Mouse (Mus musculus) lung, postnatal 14 days (tissue): ENCODE results near the gene Il21r.

ENCODE experiments used
- DNase-seq: peaks from one replicate; pipeline ENCODE4 v3.0.0; 2021

The Il21r gene

DNA sequence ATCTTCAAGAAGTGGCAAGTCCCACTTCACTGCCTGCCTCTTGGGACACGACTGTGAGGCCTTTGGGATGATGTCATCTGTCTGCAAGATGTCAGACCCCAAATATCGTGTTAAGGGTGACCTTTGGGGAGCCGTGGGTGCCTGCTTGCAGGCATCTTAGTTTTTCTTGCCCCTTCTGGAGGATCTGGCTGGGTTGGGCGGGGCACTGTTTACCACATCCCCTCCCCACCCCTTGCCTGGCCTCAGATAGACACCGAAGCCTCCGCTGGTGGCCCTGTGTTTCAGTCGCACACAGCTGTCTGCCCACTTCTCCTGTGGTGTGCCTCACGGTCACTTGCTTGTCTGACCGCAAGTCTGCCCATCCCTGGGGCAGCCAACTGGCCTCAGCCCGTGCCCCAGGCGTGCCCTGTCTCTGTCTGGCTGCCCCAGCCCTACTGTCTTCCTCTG is at the start of gene Il21r:
Gene Il21r, plus strand, starts transcription at position 245 of the 447 bp plus-strand sequence.
- DNase-seq, result no peak

DNA sequence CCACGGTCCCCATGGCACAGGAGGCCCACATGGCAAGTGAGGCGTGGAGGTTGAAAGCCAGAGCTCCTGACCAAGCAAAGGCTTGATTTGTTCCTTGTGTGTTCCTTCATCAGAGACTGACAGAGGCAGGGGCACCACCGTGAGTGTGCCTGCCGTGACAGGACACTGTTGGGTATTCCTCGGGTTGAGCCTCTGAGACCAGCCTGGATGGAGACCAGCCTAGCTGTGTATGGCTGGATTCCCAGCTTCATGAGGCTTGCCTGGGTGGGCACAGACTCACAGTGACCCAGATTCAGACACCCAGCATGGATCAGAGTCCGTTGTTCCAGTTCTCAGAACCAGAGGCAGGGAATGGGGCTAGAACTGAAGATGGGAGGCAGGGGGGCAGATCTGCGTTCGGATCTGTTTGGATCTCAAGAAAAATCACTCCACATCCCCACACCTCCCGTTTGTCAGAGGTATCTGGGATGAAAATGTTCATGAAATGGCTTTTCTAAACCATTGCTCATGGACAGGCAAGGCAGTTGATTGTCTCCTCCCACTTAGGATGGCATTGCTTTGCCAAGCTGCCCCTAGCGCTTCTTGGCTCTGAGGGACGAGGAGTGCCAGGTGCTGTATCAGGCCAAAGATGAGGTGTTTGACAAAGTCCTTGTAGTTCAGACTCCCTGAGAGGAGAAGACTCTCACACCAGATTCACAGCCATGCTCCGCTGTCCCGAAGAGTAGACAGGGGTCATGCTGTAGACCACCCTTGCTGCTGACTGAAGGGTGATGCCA is 49.4 kb upstream of the Il21r start:
- no peak for DNase-seq

DNA sequence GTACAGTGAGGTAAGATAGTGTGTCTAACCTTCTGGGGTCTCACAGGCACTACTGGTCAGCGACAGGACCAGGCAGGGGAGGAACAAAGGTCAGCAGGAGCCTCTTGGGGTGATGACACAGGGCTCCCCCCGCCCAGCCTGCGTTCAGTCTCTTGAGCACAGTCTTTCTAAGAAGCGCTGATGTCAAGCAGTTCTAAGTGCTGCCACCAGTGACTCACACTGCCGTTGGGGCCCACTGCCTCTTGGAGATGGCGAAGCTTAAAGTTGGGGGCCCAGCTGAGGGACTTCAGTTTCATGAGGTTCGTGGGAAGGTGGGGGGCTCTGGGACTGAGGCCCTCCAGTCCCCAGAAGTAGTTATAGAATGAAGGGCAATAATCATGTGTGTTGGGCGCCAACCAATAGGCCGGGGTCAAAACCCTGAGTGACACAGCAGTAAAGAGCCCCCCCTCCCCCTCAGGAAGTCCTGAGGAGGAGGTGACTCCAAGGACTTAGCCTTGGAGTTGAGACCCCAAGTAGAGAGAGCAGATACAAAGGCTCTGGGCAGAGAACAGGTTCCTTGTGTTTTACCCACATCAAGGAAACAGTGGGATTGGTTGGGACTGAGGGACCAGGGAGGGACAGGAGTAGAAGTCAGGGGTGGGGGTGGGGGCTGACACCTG is 48.6 kb upstream of the Il21r start:
- peak; percentile 27 for DNase-seq

DNA sequence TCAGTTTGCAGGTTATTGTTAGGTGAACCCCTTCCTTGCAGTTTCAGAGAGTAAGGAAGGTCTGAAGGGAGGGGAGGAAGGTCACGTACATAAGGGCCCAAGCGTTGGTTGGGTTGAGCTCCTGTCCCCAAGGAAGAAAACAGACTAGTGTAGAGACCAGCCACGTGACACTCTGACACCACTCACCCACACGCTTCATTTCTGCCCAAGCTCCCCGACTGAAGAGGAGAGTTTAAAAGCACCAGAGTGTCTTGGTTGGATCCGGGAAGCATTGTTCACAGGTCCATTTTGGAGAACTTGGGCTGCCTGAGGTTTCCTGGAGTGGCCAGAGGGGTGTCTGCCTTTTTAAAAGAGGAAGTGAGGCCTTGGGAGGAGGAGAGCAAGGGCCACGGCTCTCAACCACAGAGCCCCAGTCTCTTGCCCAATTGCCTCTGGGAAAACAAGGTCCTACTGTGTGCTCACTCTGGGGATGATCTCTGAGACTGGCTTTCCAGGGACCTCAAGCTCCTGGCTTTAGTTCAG is 47.8 kb upstream of the Il21r start:
- DNase-seq, result peak; percentile 27

DNA sequence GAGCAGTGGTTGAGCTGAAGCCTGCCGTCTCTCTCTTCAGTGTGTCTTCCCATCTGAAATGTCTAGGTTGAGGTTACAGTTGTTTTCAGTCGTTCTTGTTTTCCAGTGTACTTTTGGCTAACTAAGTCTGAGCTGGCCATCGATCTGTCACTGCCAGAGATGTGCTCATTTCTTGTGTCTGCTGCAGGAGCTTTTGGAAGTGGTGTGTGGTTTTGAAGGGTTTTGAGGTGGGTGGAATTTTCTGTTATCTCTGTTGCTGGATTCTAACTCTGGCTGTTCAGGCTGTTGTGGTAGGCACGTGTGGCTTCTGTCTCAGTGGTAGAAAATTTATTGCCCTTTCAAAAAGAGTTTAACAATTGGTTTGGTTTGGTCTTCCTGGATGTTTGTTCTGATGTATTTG is 47.1 kb upstream of the Il21r start:
- DNase-seq, result no peak

DNA sequence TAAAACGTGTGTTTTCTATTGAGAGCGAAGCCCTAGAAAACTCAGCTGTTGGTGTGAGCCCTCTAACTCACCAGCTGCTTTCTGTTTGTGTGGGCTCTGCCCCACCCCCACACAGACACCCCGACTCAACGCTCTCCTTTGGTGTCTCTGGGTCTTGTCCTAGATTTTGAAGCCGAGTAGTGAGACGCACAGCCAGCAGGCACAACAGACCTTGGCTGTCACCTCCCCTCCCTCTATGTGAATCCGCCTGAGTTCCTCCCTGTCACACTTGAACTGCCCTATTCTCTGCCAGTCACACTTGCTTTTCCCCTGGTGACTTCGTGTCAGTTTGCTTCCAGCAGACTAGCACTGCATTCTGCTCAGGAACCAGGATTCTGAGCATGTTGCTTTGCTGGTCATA is 46.4 kb upstream of the Il21r start:
- peak; percentile 44 for DNase-seq

DNA sequence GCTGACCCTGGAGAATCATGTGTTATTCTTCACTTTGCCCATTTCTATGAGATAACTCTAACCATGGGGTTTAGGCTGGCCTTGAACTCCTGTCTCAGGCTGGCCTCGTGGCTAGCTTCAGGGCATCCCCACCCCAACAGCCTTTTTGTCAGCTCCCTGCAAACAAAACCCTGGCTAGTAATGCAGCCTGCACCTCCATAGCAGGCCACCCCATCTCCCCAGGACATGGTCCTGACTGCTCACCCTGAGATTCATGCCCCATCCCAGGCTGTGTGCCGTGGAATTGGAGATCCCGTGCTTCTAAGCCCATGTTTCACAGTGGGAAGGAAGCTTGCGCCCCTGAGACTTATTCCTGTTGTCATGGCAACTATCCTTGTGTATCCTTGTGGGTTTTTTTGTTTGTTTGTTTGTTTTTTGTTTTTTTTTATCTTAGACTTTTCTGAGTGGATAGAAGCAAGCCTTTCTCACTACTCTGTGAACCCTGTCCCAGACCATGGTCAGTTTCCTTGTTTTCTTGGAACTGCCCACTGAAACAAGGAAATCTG is 44.8 kb upstream of the Il21r start:
- no peak for DNase-seq

DNA sequence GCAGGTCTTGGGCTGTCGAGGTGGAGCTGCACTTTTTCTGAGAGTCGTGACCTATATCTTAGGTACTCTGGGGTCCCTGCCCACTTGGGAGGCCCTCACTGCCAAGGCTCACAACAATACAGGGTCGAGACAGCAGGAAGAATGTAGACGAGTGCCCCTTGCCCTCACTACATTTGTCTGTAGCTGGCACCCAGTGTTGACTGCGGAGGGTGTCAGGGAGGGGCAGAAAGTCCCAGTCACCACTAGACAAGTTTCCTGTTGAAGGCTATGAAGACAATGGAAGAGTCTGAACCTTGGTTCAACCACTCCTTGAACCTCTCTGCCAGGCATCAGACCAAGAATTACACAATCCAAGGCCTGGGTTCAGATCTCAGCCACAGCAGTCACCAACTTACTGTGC is 44.2 kb upstream of the Il21r start:
- DNase-seq, result peak; percentile 35

DNA sequence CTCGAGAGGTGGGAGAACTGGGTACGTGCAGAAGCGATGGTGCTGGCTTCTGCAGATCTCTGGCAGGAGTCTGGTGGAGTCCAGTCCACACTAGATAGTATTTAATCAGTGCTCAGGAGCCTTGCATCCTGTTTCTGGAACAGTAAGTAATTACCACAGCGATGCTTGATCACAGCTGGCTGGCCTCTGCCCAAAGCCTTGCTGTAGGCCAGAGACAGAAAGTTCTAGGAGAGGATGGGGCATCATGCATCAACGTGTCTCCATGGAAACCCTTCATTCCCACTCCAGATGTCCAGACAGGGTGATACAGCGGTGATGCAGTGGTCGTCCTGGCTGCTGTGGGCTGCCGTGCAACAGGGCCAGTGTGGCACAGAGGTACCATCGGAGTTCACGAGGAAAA is 43.7 kb upstream of the Il21r start:
- peak; percentile 42 for DNase-seq

DNA sequence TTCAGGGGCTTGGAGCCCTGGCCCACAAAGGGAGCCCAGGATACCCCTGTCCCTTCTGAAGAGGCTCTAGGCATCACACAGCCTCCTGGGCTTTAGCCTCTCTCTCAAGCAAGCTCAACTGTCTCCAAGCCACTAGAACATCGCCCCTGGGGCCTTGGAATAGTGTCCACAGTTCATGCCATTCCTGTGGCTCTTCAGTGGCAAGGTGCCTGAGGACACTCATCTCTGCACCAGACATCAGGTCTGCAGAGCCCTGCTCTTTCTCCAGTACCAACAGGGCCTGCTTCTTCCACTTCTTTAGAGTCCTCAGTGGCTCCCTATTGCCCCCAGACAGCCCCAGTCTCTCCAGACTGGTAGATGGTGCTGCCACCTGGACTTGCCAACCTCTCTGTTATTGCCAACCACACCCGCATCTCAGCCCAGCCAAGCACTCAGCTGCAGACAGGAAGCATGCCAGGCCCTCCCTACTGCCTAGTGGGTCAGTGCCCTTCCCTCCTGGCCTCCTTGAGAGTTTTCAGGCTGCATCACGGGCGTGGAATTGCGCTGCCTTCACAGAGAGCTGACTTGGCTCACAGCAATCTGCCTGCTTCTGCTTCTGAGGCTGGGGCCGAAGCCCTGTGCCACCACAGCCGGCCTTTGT is 43.0 kb upstream of the Il21r start:
- peak; percentile 81 for DNase-seq

DNA sequence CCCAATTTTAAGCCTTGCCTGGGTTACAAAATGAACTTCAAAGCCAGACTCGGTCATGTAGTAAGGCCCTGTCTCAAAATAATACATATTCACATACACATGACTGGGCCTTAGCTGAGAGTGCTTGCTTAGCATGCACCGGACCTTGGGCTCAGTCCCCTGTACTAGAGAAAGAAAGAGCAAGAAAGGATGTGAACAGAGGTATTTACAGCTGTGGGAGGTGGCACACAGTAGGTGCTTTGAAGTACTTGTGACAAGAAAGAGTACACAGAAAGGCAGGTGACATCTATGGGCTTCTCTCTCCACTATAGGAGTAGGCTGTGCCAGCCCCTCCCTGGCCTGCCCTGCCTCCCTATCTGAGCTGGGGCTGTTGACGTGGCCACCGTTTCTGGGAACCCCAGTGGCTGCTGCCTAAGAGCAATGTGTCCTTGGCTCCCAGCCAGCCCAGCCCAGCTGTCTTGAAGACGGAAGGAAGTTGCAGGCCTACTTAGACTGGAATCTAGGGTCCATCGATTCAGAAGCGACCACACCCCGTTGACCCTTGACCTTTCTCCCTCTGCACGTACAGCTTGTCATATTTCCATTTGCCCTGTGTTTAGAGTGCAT is 42.0 kb upstream of the Il21r start:
- peak; percentile 95 for DNase-seq

DNA sequence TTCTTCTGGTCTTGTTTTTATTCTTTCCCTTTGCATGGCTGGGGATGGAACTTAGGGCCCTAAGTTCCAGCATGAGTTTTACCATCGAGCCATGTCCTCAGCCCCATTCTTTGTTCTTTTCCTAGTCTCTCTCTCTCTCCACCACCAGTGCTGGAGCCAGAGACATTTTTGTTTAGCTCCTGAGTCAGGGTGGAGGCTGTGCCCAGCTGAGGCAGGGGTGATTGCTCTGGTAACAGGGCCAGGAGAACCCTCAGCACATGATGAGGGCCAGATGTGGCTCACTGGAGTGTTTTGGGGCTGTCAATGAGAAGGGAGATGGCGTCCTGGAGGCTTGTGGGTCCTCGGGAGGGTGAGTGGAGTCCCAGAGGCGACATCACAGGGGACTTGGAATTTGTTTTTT is 40.8 kb upstream of the Il21r start:
- DNase-seq, result no peak

DNA sequence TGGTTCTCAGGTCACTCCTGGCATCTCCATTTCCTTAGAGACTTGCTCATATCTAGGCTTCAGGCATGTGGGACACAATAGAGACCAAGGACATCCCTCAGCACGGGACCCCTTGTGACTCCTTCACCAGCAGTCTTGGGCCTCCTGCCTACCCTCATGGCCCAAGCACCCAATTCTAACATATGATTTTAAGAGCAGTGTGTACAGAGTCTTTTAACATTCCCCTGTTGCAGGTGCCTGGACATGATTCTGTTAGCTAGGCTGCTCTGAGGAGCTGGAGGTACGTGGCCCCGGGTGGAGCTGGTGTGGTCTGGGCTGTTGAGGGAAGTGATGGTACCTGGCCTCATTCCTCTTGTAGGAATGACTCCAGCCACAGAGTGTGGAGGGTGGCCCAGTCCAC is 40.1 kb upstream of the Il21r start:
- no peak for DNase-seq

DNA sequence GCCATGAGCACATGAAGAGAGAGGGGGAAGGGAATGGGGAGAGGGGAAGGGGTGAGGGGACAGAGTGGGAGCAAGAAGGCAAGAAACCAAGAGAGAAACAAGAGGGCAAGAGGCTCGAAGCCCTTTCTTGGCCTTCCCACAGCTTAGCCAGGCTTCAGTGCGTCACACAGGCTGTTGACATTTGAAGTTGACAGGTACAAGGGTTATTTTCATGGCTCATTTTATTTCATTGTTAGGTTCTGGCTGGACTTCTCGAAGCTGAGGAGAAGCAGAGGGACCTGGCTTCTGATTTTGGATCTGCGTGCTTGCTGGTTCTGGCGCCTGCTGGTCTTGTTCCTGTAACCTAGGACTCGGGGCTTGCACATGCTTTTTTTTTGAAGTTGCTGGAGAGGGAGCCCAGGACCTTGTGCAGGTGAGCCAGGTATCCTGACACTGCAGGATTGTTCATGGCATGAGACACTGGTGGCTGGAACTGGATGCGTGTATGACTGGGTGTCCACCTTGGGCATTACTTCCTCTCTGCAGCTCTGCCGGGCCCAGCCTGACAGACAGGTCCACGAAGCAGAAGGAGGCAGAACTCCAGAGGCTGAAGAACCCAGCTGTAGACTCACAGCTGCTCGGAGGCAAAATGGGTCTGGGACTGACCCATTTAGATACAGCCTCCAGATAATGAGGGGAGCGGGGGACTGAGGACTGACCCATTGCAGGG is 38.8 kb upstream of the Il21r start:
- DNase-seq, result no peak

DNA sequence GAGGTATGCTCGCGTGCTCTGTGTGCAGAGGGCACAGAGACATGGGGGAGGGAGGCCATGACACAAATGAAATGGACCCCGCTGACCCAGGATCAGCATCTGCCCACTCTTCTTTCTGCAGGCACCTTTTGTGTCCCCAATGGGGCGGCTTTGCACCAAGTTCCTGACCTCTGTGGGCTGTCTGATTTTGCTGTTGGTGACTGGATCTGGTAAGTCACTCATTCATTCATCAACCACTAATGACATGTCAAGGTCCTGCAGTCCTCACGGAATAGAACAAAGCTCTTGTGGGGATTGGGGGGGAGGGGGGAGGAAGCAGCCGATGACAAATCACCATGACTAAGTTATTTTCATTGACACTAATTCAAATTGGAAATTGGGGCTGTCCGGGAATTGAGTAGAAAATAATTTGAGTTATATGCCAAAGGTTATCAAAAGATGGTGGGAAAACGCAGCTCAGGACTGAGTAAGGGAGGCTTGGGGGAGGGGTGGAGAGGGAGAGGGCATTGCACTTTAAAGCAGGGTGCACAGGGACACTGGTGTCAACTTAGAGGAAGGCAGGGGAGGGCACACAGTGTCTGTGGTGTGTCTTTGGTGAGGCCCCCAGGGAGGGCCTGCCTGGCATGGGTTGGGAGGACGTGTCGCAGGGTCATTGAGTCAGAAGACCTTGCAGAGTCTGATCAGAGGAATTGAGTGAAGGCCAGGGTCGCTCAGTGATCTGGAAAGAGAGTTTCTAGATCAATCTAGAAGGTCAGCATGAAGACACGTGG is 37.5 kb upstream of the Il21r start:
- no peak for DNase-seq

DNA sequence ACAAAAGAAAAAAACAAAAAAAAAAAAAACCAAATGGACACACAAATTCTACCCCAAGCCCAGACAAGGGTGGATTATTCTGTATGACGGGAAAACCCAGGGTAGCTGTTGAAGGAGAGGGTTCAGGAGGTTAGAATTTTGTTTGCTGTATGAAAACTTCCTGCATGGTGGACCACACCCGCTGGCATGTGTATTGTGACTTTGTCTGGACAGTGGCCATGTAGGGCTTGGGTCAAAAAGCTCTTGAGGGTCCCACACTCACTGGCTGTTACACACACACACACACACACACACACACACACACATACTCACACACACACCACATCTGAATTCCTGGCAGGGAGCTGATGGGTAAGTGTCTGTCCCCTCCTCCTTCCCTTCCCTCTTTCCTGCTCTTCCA is 36.8 kb upstream of the Il21r start:
- DNase-seq, result peak; percentile 52

DNA sequence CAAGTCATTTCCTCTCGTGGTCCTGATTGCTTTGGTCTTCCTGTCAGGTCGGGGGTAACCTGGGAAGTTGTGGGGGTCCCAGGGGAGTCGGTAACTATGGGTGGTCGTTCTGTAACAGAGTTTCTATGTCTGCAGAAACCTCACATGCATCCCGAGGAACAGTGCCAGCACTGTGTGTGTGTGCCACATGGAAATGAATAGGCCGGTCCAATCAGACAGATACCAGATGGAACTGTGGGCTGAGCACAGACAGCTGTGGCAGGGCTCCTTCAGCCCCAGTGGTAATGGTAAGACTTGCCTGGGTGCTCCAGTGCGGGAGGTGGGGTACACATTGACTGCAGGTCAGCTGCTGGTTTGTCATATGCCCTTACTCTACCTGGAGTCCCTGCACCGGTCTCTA is 34.3 kb upstream of the Il21r start:
- no peak for DNase-seq

DNA sequence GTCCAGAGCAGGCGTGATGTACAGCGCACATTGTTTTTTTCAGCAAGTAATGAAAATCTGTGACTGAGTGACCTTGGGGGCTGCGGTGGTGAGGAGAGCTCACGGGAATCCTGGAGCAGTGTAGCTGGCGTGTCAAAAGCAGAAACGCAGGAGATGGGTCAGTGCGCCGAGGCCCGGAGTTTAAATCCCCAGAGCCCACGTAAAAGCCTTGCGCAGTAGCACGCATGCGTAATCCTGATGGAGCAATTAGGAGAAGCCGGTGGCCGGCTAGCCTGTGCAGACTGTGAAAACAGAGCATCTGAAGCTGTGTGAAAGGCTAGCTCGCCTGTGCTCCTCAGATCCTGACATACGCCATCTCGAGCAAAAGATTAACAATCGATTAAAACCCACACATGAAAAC is 31.3 kb upstream of the Il21r start:
- no peak for DNase-seq

DNA sequence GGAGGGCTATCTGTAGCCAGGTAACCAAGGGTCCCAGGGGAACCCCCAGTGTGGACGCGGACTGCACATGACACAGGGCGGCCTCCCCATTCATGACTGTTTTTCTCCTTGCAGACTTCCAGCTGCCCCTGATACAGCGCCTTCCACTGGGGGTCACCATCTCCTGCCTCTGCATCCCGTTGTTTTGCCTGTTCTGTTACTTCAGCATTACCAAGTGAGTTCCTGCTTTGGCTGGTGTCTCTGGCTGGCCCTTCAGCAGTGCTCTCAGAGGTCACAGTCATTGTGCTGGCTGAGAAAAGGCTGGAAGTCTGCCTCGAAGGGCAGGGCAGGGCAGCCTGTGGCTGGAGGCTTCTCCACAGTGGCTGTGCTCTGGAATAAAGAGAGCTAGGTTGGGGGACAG is 30.5 kb upstream of the Il21r start:
- peak; percentile 32 for DNase-seq

DNA sequence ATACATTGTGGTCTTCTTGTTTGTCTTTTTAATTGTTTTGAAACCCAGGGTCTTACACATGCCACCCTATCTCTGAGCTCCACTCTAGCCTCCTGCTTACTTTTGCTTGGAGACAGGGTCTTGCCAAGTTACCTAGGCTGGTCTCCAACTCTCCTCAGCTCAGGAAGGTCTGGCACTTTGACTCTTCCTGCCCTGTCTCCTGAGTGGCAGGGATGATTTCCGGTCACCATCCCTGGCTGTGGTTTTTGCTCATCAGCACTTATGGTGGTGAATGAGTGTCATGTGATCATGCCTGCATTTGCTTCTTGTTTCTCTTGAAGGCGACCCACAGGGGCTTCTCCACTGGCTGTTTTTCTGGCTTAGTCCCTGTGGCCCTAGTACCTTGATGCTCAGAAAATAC is 29.4 kb upstream of the Il21r start:
- no peak for DNase-seq

DNA sequence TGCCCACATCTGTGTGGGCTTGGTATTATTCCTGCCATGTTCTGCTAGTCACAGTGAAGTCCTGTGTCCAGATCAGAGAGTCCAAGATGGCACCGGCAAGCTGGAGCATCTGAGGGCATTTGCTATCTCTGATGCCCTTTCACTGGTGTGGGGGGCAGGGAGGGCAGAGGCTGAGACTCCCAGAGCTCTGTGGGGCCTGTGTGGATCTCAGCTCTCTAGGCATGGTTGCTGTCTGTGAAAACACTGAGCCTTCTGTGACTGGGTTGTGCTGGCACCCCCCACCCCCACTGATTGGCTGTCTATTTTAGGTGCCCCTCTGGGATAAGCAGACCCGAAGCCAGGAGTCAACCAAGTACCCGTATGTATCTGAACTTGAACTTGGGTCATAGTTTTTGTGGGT is 28.4 kb upstream of the Il21r start:
- no peak for DNase-seq
